Mouse (Mus musculus) c-Kit-negative CD71-positive TER-119-positive erythroid progenitor cells, embryonic 14.5 days (primary cell): Measurements from ENCODE around the gene Prkar2b.

Source experiments
- DNase-seq: peaks from one replicate; pipeline ENCODE4 v3.0.0-alpha.2; 2013; ENCODE audit warnings: low read depth, low spot score

Prkar2b gene

GRCm38 (mm10) chr12:31924135-31924534 lies 137.0 kb downstream of the Prkar2b start:
- DNase-seq: no peak

GRCm38 (mm10) chr12:31920464-31921405 lies 140.4 kb downstream of the Prkar2b start:
- no peak for DNase-seq

GRCm38 (mm10) chr12:31917245-31917644 lies 143.9 kb downstream of the Prkar2b start:
- no peak for DNase-seq

- no peak for DNase-seq
Measured at GRCm38 (mm10) chr12:31916691-31917090, 144.4 kb downstream of the Prkar2b start.

GRCm38 (mm10) chr12:31913614-31914013 lies 147.5 kb downstream of the Prkar2b start:
- no peak for DNase-seq

GRCm38 (mm10) chr12:31912966-31913551 lies 148.0 kb downstream of the Prkar2b start:
- DNase-seq: no peak
